Mouse (Mus musculus) testis, adult 2 months (tissue): Measurements from ENCODE around the gene Hist1h2bl. TPM values are rescaled to one million over a fixed set of nuclear protein-coding genes. Genes with fewer than 3 reads are reported as not detected.
A peak's percentile ranks its signal among the peaks of the same experiment; 100 is the strongest.
"Not testable (repeated sequence)": the region's sequence is repeated elsewhere in the genome, so short reads cannot be mapped to it uniquely, and the experiment has no call there.

ENCODE experiments used
- H3K27ac ChIP-seq: fragments of 200-500 bp; 2 replicates; pipeline ENCODE4 v1.5.1; 2012; ENCODE audit warnings: low read depth, low read length; ENCODE audit not compliant: control insufficient read depth, insufficient read depth
- H3K27me3 ChIP-seq: fragments of 200-500 bp; 2 replicates; pipeline ENCODE4 v1.6.1; 2012; ENCODE audit warnings: mild to moderate bottlenecking, low read length, moderate library complexity; ENCODE audit not compliant: control insufficient read depth, insufficient read depth
- H3K36me3 ChIP-seq: fragments of 200-500 bp; 2 replicates; pipeline ENCODE4 v1.6.1; 2012; ENCODE audit warnings: mild to moderate bottlenecking, low read length; ENCODE audit not compliant: control insufficient read depth, insufficient read depth
- H3K4me1 ChIP-seq: fragments of 200-500 bp; 2 replicates; pipeline ENCODE4 v1.6.1; 2012; ENCODE audit warnings: low read length; ENCODE audit not compliant: control insufficient read depth, insufficient read depth
- H3K4me3 ChIP-seq: fragments of 200-500 bp; 2 replicates; pipeline ENCODE4 v1.5.1; 2012; ENCODE audit warnings: low read depth, mild to moderate bottlenecking, low read length, moderate library complexity, mixed read lengths; ENCODE audit not compliant: control insufficient read depth
- CTCF ChIP-seq: fragments of 200-500 bp; IDR thresholded peaks from 2 replicates; pipeline ENCODE4 v1.5.1; 2012; ENCODE audit warnings: low read depth, mild to moderate bottlenecking, inconsistent platforms, low read length, moderate library complexity; ENCODE audit not compliant: control insufficient read depth, insufficient read depth, insufficient replicate concordance
- POLR2A ChIP-seq: fragments of 200-500 bp; IDR thresholded peaks from 2 replicates; pipeline ENCODE4 v1.6.1; 2012; ENCODE audit warnings: low read depth, mild to moderate bottlenecking, inconsistent platforms, low read length, moderate library complexity; ENCODE audit not compliant: control insufficient read depth
- polyA plus RNA-seq: library from polyadenylated mRNA; depleted of rRNA; stranded (reverse); fragments of >200 nt; gene quantifications from 2 replicates; pipeline ENCODE4 v1.2.3, GENCODE M21; 2012; rRNA removed

The Hist1h2bl gene
- polyA plus RNA-seq, result 3.2 and 3.6 TPM in 2 replicates

GRCm38 (mm10) chr13:21715864-21716539, at the start of gene Hist1h2bl, which contains the start of gene Hist1h2ai:
Hist1h2bl (minus strand) TSS chr13:21716143.
Hist1h2ai (plus strand) TSS chr13:21716422.
- Histone ChIP-seq H3K27ac (peak within 1 kb of the TSS; percentile 65), H3K4me3 (peak within 1 kb of the TSS; percentile 61)
- not testable (repeated sequence) for H3K4me1 ChIP-seq, H3K36me3 ChIP-seq, H3K27me3 ChIP-seq
- peak; percentile 52; the same call in 1 of the 2 replicates for TF ChIP-seq POLR2A

GRCm38 (mm10) chr13:21755707-21756106, 39.8 kb upstream of the Hist1h2bl start:
- no peak for TF ChIP-seq POLR2A
- no peak for TF ChIP-seq CTCF
- Histone ChIP-seq H3K4me1 (peaks cover 3% of the 10 kb centered on the region), H3K4me3 (no peak overlapping the region), H3K27me3 (no peaks in the 10 kb centered on the region), H3K36me3 (no peaks in the 10 kb centered on the region), H3K27ac (no peak overlapping the region)

GRCm38 (mm10) chr13:21754294-21755001, 38.5 kb upstream of the Hist1h2bl start:
- not testable (repeated sequence) for H3K27ac ChIP-seq, H3K27me3 ChIP-seq, H3K4me1 ChIP-seq, H3K4me3 ChIP-seq, H3K36me3 ChIP-seq

- Histone ChIP-seq H3K4me3 (peak within 1 kb of the TSS; percentile 60), H3K27ac (peak within 1 kb of the TSS; percentile 48)
- H3K27me3 ChIP-seq, H3K4me1 ChIP-seq, H3K36me3 ChIP-seq: not testable (repeated sequence)
These were observed 37.8 kb upstream of the Hist1h2bl start, which contains the start of the genes Hist1h2ak and Hist1h2bn for GRCm38 (mm10) chr13:21753524-21754285. Hist1h2ak (minus strand) TSS chr13:21753827. Hist1h2bn (plus strand) TSS chr13:21754123.

GRCm38 (mm10) chr13:21753051-21753523, 37.1 kb upstream of the Hist1h2bl start:
- peaks cover 3% of the 10 kb centered on the region for H3K4me1 ChIP-seq

GRCm38 (mm10) chr13:21752356-21752755, 36.4 kb upstream of the Hist1h2bl start:
- no peaks in the 10 kb centered on the region for H3K27me3 ChIP-seq
- TF ChIP-seq CTCF, result no peak
- TF ChIP-seq POLR2A, result no peak
- H3K4me3 ChIP-seq, result no peak overlapping the region
- H3K4me1 ChIP-seq, result peaks cover 3% of the 10 kb centered on the region
- no peaks in the 10 kb centered on the region for H3K36me3 ChIP-seq
- no peak overlapping the region for H3K27ac ChIP-seq

More at GRCm38 (mm10) chr13:21753051-21753523, 37.1 kb upstream of the Hist1h2bl start:
- no peaks in the 10 kb centered on the region for H3K27me3 ChIP-seq
- no peak for TF ChIP-seq POLR2A
- TF ChIP-seq CTCF, result no peak
- H3K36me3 ChIP-seq, result no peaks in the 10 kb centered on the region
- H3K4me3 ChIP-seq, result peak overlapping the region; percentile 52
- H3K27ac ChIP-seq, result peak overlapping the region; percentile 48

- Histone ChIP-seq H3K4me3 (no peak overlapping the region), H3K27me3 (no peaks in the 10 kb centered on the region), H3K27ac (no peak overlapping the region), H3K36me3 (no peaks in the 10 kb centered on the region), H3K4me1 (peaks cover 3% of the 10 kb centered on the region)
- TF ChIP-seq POLR2A (no peak), CTCF (no peak)
These were observed 35.9 kb upstream of the Hist1h2bl start for GRCm38 (mm10) chr13:21751827-21752226.
